ENCODE assay signal across 21 mouse cellular contexts in the genomic region with DNA sequence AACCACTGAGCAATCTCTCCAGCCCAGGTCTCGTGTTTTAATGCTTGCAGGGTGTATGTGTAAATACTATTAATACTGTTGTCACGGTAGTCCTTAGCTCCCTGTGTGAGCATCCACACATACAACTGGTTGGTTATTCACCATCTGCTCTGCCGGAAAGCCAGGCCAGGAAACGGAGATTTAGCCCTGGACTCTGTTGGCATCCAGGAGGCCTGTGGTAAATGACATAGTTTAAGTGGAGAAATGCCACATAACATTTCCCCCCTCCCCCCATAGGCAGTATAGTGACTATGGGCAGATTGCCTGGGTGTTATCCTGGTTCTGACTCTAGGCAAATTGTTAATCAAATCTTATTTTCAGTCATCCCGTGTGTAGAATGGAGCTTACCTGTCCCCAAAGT. TPM values are rescaled to one million over a fixed set of nuclear protein-coding genes. Genes with fewer than 3 reads are reported as not detected.
DNase-seq lines count a peak whose midpoint lies in the region; ATAC-seq lines count a peak whose summit lies in the region.
"Had no signal": no experiment of that assay in that cellular context is flagged by ENCODE, and none has a peak within 500 bp of the region (broad histone marks: within the 10 kb centered on the region; RNA-seq: fewer than 3 reads in every experiment).

No protein-coding gene starts in this region.

- peak overlapping the region; percentile 58; the same call in 1 of the 2 replicates for H3K27ac ChIP-seq in hindbrain, embryonic 15.5 days (replicated peaks)
- no peak overlapping the region for H3K27ac ChIP-seq in hindbrain, embryonic 11.5 days (ENCODE audit: low read depth, low read length)
- H3K27ac ChIP-seq: embryonic facial prominence, embryonic 10.5 days; forebrain, embryonic 15.5 days; heart, embryonic 15.5 days; liver, embryonic 13.5 days; neural tube, embryonic 12.5 days; stomach, embryonic 15.5 days had no signal

- H3K4me1 ChIP-seq in hindbrain, embryonic 15.5 days (replicated peaks), result peaks cover 46% of the 10 kb centered on the region
- peaks cover 7% of the 10 kb centered on the region for H3K4me1 ChIP-seq in hindbrain, embryonic 11.5 days (replicated peaks; ENCODE audit: control insufficient read depth, insufficient read depth, low read length)

- H3K27me3 ChIP-seq in hindbrain, embryonic 15.5 days, result peaks cover 24% of the 10 kb centered on the region
- peaks cover 30% of the 10 kb centered on the region for H3K27me3 ChIP-seq in hindbrain, embryonic 11.5 days (ENCODE audit: control insufficient read depth, insufficient read depth, low read length)

- no peak overlapping the region for H3K9ac ChIP-seq in hindbrain, embryonic 15.5 days
- no peak overlapping the region for H3K9ac ChIP-seq in hindbrain, embryonic 11.5 days (ENCODE audit: low read depth, low read length)
- H3K9ac ChIP-seq: forebrain, embryonic 15.5 days; heart, embryonic 15.5 days; limb, embryonic 13.5 days; liver, embryonic 13.5 days; neural tube, embryonic 12.5 days; stomach, embryonic 15.5 days had no signal

- no peak overlapping the region for H3K4me2 ChIP-seq in hindbrain, embryonic 15.5 days
- no peak overlapping the region for H3K4me2 ChIP-seq in hindbrain, embryonic 11.5 days (replicated peaks; ENCODE audit: low read depth, low read length)
- H3K4me2 ChIP-seq: forebrain, embryonic 15.5 days; heart, embryonic 15.5 days; liver, embryonic 13.5 days; midbrain, embryonic 11.5 days had no signal

- H3K9me3 ChIP-seq in hindbrain, embryonic 15.5 days, result no peaks in the 10 kb centered on the region
- H3K9me3 ChIP-seq in hindbrain, embryonic 11.5 days (ENCODE audit: control insufficient read depth, low read length), result no peaks in the 10 kb centered on the region
- H3K9me3 ChIP-seq: embryonic facial prominence, embryonic 10.5 days; forebrain, embryonic 15.5 days; heart, embryonic 15.5 days; limb, embryonic 13.5 days; liver, embryonic 13.5 days; neural tube, embryonic 12.5 days; stomach, embryonic 15.5 days had no signal

- no peak overlapping the region for H3K4me3 ChIP-seq in hindbrain, embryonic 15.5 days
- H3K4me3 ChIP-seq in hindbrain, embryonic 11.5 days (ENCODE audit: low read depth, low read length), result no peak overlapping the region
- H3K4me3 ChIP-seq: embryonic facial prominence, embryonic 10.5 days; forebrain, embryonic 15.5 days; heart, embryonic 15.5 days; limb, embryonic 13.5 days; liver, embryonic 13.5 days; neural tube, embryonic 12.5 days; stomach, embryonic 15.5 days had no signal

- no peak for ATAC-seq in hindbrain, embryonic 15.5 days (ENCODE audit: low FRiP score, low read depth)
- no peak for ATAC-seq in hindbrain, embryonic 11.5 days (ENCODE audit: low FRiP score)
- ATAC-seq: forebrain, embryonic 15.5 days had no signal

- H3K36me3 ChIP-seq in hindbrain, embryonic 15.5 days, result no peaks in the 10 kb centered on the region
- H3K36me3 ChIP-seq in hindbrain, embryonic 11.5 days (ENCODE audit: control insufficient read depth, insufficient read depth, low read length), result no peaks in the 10 kb centered on the region
- H3K36me3 ChIP-seq: embryonic facial prominence, embryonic 10.5 days; forebrain, embryonic 15.5 days; heart, embryonic 15.5 days; limb, embryonic 13.5 days; liver, embryonic 13.5 days; neural tube, embryonic 12.5 days; stomach, embryonic 15.5 days had no signal

- 75% methylated on average over 5 of the region's 5 CpGs for WGBS in hindbrain, embryonic 15.5 days
- WGBS in hindbrain, embryonic 11.5 days, result 82% methylated on average over 5 of the region's 5 CpGs

- DNase-seq in hindbrain, embryonic 11.5 days (ENCODE audit: low spot score), result no peak
- DNase-seq in 3134 (ENCODE audit: extremely low read depth, insufficient read length, low spot score) (peak; percentile 59), MN1 (ENCODE audit: low spot score) (peak; percentile 34)
- DNase-seq in cerebellum, postnatal 10 days, result peak; percentile 67 to 71
- no peak for DNase-seq in urinary bladder, postnatal 4 days (ENCODE audit: low spot score in 2 of 2)
- DNase-seq in thymus, postnatal 4 days, result no peak
- no peak for DNase-seq in thymus, postnatal 0 days (ENCODE audit: low spot score)
- DNase-seq: adrenal gland, postnatal 14 days; heart, postnatal 36 days; kidney, postnatal 4 days; liver, embryonic 13.5 days; lung, adult 2 months; lung, postnatal 14 days had no signal

RNA-seq across cellular contexts. Expression of a gene that starts 4.3 kb away (rescaled TPM):
- 10.7 and 13.0 TPM in 2 replicates for polyA plus RNA-seq in hindbrain, embryonic 15.5 days (2015; fragmentation: Nextera tagmentation; extraction: Ambion mirVana)
- 3.0 and 4.1 TPM in 2 replicates for polyA plus RNA-seq in hindbrain, embryonic 11.5 days (2014; fragmentation: Nextera tagmentation; extraction: Ambion mirVana)
- polyA plus RNA-seq in thymus, postnatal 0 days (2015; fragmentation: Nextera tagmentation; extraction: Ambion mirVana), result 0.03 and 0.14 TPM in 2 replicates

Comparison
In these comparisons a context has a peak if more than half of its experiments do, and no peak if none do; other contexts are left out.
1. DNase-seq: peak in 3134 (single experiment), MN1 (single experiment) and cerebellum, postnatal 10 days (2 of 2); none in hindbrain, embryonic 11.5 days (single experiment), urinary bladder, postnatal 4 days (0 of 2), thymus, postnatal 4 days (single experiment) and thymus, postnatal 0 days (single experiment).